In the genomic region with DNA sequence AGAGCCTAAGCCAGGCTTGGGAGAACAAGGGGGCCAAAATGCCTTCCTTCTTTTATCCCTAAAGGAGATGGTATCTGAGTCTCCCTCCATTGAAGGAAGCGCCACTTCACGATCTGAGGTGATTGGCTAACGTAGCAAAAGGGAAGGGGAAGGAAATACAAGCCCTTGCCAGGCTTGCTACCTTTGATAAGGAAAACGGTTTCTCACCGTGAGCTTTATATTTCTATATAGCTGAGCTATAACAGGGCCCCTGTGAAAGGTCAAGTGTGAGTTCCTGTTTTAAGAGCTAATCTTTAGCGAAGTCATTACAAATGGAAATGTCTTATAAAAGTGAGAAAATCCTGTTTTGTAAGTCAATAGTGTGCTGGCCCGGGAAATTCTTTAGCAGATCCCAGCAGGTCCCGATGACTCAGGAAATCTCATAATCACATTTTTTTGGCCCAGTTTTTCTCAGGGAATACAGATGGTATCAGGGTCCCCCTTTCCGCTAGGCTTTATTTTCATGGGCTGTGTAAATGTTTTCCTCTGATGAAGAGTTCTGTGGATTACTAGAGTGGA, we compare ENCODE assay signal across 1 mouse cellular context.
A peak's percentile ranks its signal among the peaks of the same experiment; 100 is the strongest.
TF ChIP-seq lines count a peak whose summit lies in the region.

No protein-coding gene starts in this region.

TF ChIP-seq in MEL, 35 proteins besides CTCF, POLR2A, EP300 and RAD21:
- TF ChIP-seq ZNF384 (IDR thresholded peaks at IDR 0.05; ENCODE audit: low read depth, low read length): no peak
- no peak for TF ChIP-seq JUND (IDR thresholded peaks at IDR 0.05; ENCODE audit: low read depth, low read length)
- TF ChIP-seq GABPA (IDR thresholded peaks at IDR 0.05; ENCODE audit: low read depth, low read length): no peak
- TF ChIP-seq MYB (IDR thresholded peaks at IDR 0.05; ENCODE audit: low read depth, low read length): peak; percentile 92
- TF ChIP-seq SMC3 (IDR thresholded peaks at IDR 0.05; ENCODE audit: low read depth, low read length): no peak
- TF ChIP-seq POLR2AphosphoS2 (IDR thresholded peaks at IDR 0.05; ENCODE audit: low read length): no peak
- no peak for TF ChIP-seq CHD1 (IDR thresholded peaks at IDR 0.05; ENCODE audit: low read depth, low read length)
- TF ChIP-seq KAT2A (conservative IDR thresholded peaks at IDR 0.05; ENCODE audit: low read depth, low read length): no peak
- TF ChIP-seq ZC3H11A (IDR thresholded peaks at IDR 0.05; ENCODE audit: low read depth, low read length): no peak
- TF ChIP-seq TCF12 (IDR thresholded peaks at IDR 0.05; ENCODE audit: low read depth, low read length): peak; percentile 78
- no peak for TF ChIP-seq MEF2A (IDR thresholded peaks at IDR 0.05; ENCODE audit: extremely low read depth, insufficient replicate concordance, low read depth, low read length, poor library complexity, severe bottlenecking)
- TF ChIP-seq MYC (IDR thresholded peaks at IDR 0.05; ENCODE audit: low read depth, low read length): peak; percentile 70; the same call in 1 of the 2 replicates
- peak; percentile 65 for TF ChIP-seq HCFC1 (IDR thresholded peaks at IDR 0.05; ENCODE audit: low read depth, low read length)
- no peak for TF ChIP-seq ZKSCAN1 (IDR thresholded peaks at IDR 0.05; ENCODE audit: low read depth, low read length)
- no peak for TF ChIP-seq MAZ (IDR thresholded peaks at IDR 0.05; ENCODE audit: low read depth, low read length)
- TF ChIP-seq USF2 (IDR thresholded peaks at IDR 0.05; ENCODE audit: borderline replicate concordance in 1 of 2, insufficient read depth in 1 of 2, low read depth in 1 of 2, low read length in 2 of 2): no peak
- no peak for TF ChIP-seq UBTF (IDR thresholded peaks at IDR 0.05; ENCODE audit: borderline replicate concordance, insufficient read depth, low read depth, low read length)
- no peak for TF ChIP-seq POLR2AphosphoS5 (IDR thresholded peaks at IDR 0.05; ENCODE audit: borderline replicate concordance, low read depth, low read length)
- TF ChIP-seq MAFK (IDR thresholded peaks at IDR 0.05; ENCODE audit: borderline replicate concordance, low read depth, low read length): peak; percentile 18; the same call in 1 of the 2 replicates
- peak; percentile 66; the same call in 1 of the 2 replicates for TF ChIP-seq BHLHE40 (IDR thresholded peaks at IDR 0.05; ENCODE audit: borderline replicate concordance, low read depth, low read length)
- peak; percentile 85 for TF ChIP-seq ETS1 (IDR thresholded peaks at IDR 0.05; ENCODE audit: low read depth, low read length)
- peak; percentile 87 for TF ChIP-seq GATA1 (IDR thresholded peaks at IDR 0.05; ENCODE audit: low read depth, low read length)
- TF ChIP-seq SIN3A (IDR thresholded peaks at IDR 0.05; ENCODE audit: low read length): peak; percentile 84
- TF ChIP-seq TAL1 (IDR thresholded peaks at IDR 0.05; ENCODE audit: low read length): peak; percentile 63
- TF ChIP-seq NELFE (IDR thresholded peaks at IDR 0.05; ENCODE audit: low read depth, low read length): peak; percentile 44
- peak; percentile 64 for TF ChIP-seq ELF1 (IDR thresholded peaks at IDR 0.05; ENCODE audit: low read depth, low read length)
- peak; percentile 78 for TF ChIP-seq TBP (IDR thresholded peaks at IDR 0.05; ENCODE audit: low read depth, low read length)
- TF ChIP-seq USF1 (IDR thresholded peaks at IDR 0.05; ENCODE audit: low read depth, low read length): no peak
- TF ChIP-seq CHD2 (IDR thresholded peaks at IDR 0.05; ENCODE audit: low read length): no peak
- no peak for TF ChIP-seq NRF1 (IDR thresholded peaks at IDR 0.05; ENCODE audit: insufficient read depth, low read depth, low read length, poor library complexity, severe bottlenecking)
- no peak for TF ChIP-seq E2F4 (IDR thresholded peaks at IDR 0.05; ENCODE audit: borderline replicate concordance, low read depth, low read length)
- no peak for TF ChIP-seq MAX (IDR thresholded peaks at IDR 0.05; ENCODE audit: low read length)
- peak; percentile 61 for TF ChIP-seq RCOR1 (IDR thresholded peaks at IDR 0.05; ENCODE audit: low read depth, low read length)
- no peak for TF ChIP-seq ZMIZ1 (IDR thresholded peaks at IDR 0.05; ENCODE audit: low read depth, low read length)
- TF ChIP-seq MXI1 (IDR thresholded peaks at IDR 0.05; ENCODE audit: low read depth, low read length): no peak; the same call in 1 of the 2 replicates
